Mouse (Mus musculus) cortical plate, adult 2 months (tissue): Measurements from ENCODE around the gene Fgfr1op2. TPM values are rescaled to one million over a fixed set of nuclear protein-coding genes. Genes with fewer than 3 reads are reported as not detected.

Experiments
- H3K27ac ChIP-seq: fragments of 200-500 bp; 2 replicates; pipeline ENCODE4 v1.5.1; 2012; ENCODE audit warnings: low read length, control low read depth, inconsistent platforms; ENCODE audit not compliant: insufficient read depth
- H3K4me1 ChIP-seq: fragments of 200-500 bp; 2 replicates; pipeline ENCODE4 v1.6.1; 2011; ENCODE audit warnings: low read length; ENCODE audit not compliant: control insufficient read depth, insufficient read depth
- H3K4me3 ChIP-seq: fragments of 200-500 bp; 2 replicates; pipeline ENCODE4 v1.5.1; 2011; ENCODE audit warnings: mild to moderate bottlenecking, low read length, control low read depth; ENCODE audit not compliant: insufficient read depth
- CTCF ChIP-seq: fragments of 200-500 bp; IDR thresholded peaks from 2 replicates; pipeline ENCODE4 v1.5.1; 2011; ENCODE audit warnings: mild to moderate bottlenecking, control low read depth, low read length; ENCODE audit not compliant: insufficient read depth; ENCODE audit errors: extremely low read depth
- POLR2A ChIP-seq: fragments of 200-500 bp; IDR thresholded peaks from 2 replicates; pipeline ENCODE4 v1.6.1; 2011; ENCODE audit warnings: mild to moderate bottlenecking, low read length, control low read depth; ENCODE audit not compliant: insufficient read depth; ENCODE audit errors: extremely low read depth
- polyA plus RNA-seq: library from polyadenylated mRNA; depleted of rRNA; stranded (reverse); fragments of >200 nt; gene quantifications from 2 replicates; pipeline ENCODE4 v1.2.3, GENCODE M21; 2012

Fgfr1op2 gene
- polyA plus RNA-seq, 1 experiment: 94.1 TPM

- no peak overlapping the region for H3K4me3 ChIP-seq
- peaks cover 11% of the 10 kb centered on the region for H3K4me1 ChIP-seq
- TF ChIP-seq CTCF (no peak), POLR2A (no peak)
- peak overlapping the region; percentile 29; the same call in 1 of the 2 replicates for H3K27ac ChIP-seq
Measured at GRCm38 (mm10) chr6:146583366-146584046, 6.5 kb downstream of the Fgfr1op2 start.

- no peak overlapping the region for H3K4me3 ChIP-seq
- H3K27ac ChIP-seq: peak overlapping the region; percentile 45
- peaks cover 11% of the 10 kb centered on the region for H3K4me1 ChIP-seq
- TF ChIP-seq CTCF (no peak), POLR2A (no peak)
Measured at GRCm38 (mm10) chr6:146585134-146585533, 8.1 kb downstream of the Fgfr1op2 start.

- Histone ChIP-seq H3K4me1 (no peaks in the 10 kb centered on the region), H3K27ac (no peak overlapping the region)
- no peak for TF ChIP-seq CTCF
- TF ChIP-seq POLR2A: no peak
Measured at GRCm38 (mm10) chr6:146602601-146603000, 25.6 kb downstream of the Fgfr1op2 start.

GRCm38 (mm10) chr6:146603651-146604050, 26.6 kb downstream of the Fgfr1op2 start:
- Histone ChIP-seq H3K4me3 (no peak overlapping the region), H3K4me1 (no peaks in the 10 kb centered on the region), H3K27ac (no peak overlapping the region)
- TF ChIP-seq POLR2A: no peak
- no peak for TF ChIP-seq CTCF

More at GRCm38 (mm10) chr6:146602601-146603000, 25.6 kb downstream of the Fgfr1op2 start:
- no peak overlapping the region for H3K4me3 ChIP-seq

GRCm38 (mm10) chr6:146611385-146611784, 34.4 kb downstream of the Fgfr1op2 start:
- no peak overlapping the region for H3K27ac ChIP-seq
- H3K4me3 ChIP-seq: no peak overlapping the region
- H3K4me1 ChIP-seq: no peaks in the 10 kb centered on the region
- TF ChIP-seq CTCF: no peak
- no peak for TF ChIP-seq POLR2A

- Histone ChIP-seq H3K27ac (no peak overlapping the region), H3K4me3 (no peak overlapping the region), H3K4me1 (no peaks in the 10 kb centered on the region)
- TF ChIP-seq CTCF (no peak), POLR2A (no peak)
Measured at GRCm38 (mm10) chr6:146611897-146612296, 34.9 kb downstream of the Fgfr1op2 start.

- no peaks in the 10 kb centered on the region for H3K4me1 ChIP-seq
- TF ChIP-seq POLR2A (no peak), CTCF (no peak)
- H3K27ac ChIP-seq: no peak overlapping the region
- no peak overlapping the region for H3K4me3 ChIP-seq
Measured at GRCm38 (mm10) chr6:146612736-146613135, 35.7 kb downstream of the Fgfr1op2 start.

- no peaks in the 10 kb centered on the region for H3K4me1 ChIP-seq
- H3K4me3 ChIP-seq: no peak overlapping the region
- H3K27ac ChIP-seq: no peak overlapping the region
- TF ChIP-seq CTCF: no peak
- TF ChIP-seq POLR2A: no peak
Measured at GRCm38 (mm10) chr6:146613907-146614306, 36.9 kb downstream of the Fgfr1op2 start.

- H3K4me3 ChIP-seq: no peak overlapping the region
- no peaks in the 10 kb centered on the region for H3K4me1 ChIP-seq
- H3K27ac ChIP-seq: no peak overlapping the region
- TF ChIP-seq POLR2A (no peak), CTCF (no peak)
Measured at GRCm38 (mm10) chr6:146614541-146614940, 37.5 kb downstream of the Fgfr1op2 start.

- TF ChIP-seq POLR2A (no peak), CTCF (no peak)
- H3K4me3 ChIP-seq: no peak overlapping the region
- no peaks in the 10 kb centered on the region for H3K4me1 ChIP-seq
- no peak overlapping the region for H3K27ac ChIP-seq
Measured at GRCm38 (mm10) chr6:146615891-146616290, 38.9 kb downstream of the Fgfr1op2 start.

GRCm38 (mm10) chr6:146616670-146617069, 39.7 kb downstream of the Fgfr1op2 start:
- no peak for TF ChIP-seq POLR2A
- TF ChIP-seq CTCF: no peak

More at GRCm38 (mm10) chr6:146616670-146617069, 39.7 kb downstream of the Fgfr1op2 start:
- Histone ChIP-seq H3K4me3 (no peak overlapping the region), H3K27ac (no peak overlapping the region), H3K4me1 (no peaks in the 10 kb centered on the region)
